Mouse (Mus musculus): ENCODE results near the gene Mylk. TPM values are rescaled to one million over a fixed set of nuclear protein-coding genes. Genes with fewer than 3 reads are reported as not detected.

The Mylk gene
- polyA plus RNA-seq, 1 experiment from 2014 or later, result 3.9 TPM

- WGBS, result 48% methylated on average over 11 of the region's 11 CpGs
- DNase-seq (ENCODE audit: low spot score), result no peak
- Histone ChIP-seq H3K9ac (ENCODE audit: low read length) (no peak overlapping the region), H3K27ac (ENCODE audit: low read depth, low read length) (no peak overlapping the region), H3K4me3 (ENCODE audit: low read depth, low read length) (no peak overlapping the region), H3K27me3 (ENCODE audit: control insufficient read depth, insufficient read depth, low read length) (no peaks in the 10 kb centered on the region), H3K36me3 (ENCODE audit: control insufficient read depth, insufficient read depth, low read length) (no peaks in the 10 kb centered on the region), H3K9me3 (ENCODE audit: control insufficient read depth, low read length) (no peaks in the 10 kb centered on the region), H3K4me2 (ENCODE audit: low read depth, low read length, severe bottlenecking) (no peak overlapping the region), H3K4me1 (replicated peaks; ENCODE audit: control insufficient read depth, insufficient read depth, low read length) (no peaks in the 10 kb centered on the region)
- ATAC-seq (replicated peaks; ENCODE audit: low FRiP score), result no peak
These were observed 239.4 kb downstream of the Mylk start for GRCm38 (mm10) chr16:34984203-34985030.

- 84% methylated on average over 2 of the region's 2 CpGs for WGBS
- ATAC-seq (replicated peaks; ENCODE audit: low FRiP score) (no peak), DNase-seq (ENCODE audit: low spot score) (no peak)
- no peak overlapping the region for H3K4me2 ChIP-seq (ENCODE audit: low read depth, low read length, severe bottlenecking)
- H3K27me3 ChIP-seq (ENCODE audit: control insufficient read depth, insufficient read depth, low read length), result no peaks in the 10 kb centered on the region
- no peaks in the 10 kb centered on the region for H3K9me3 ChIP-seq (ENCODE audit: control insufficient read depth, low read length)
- no peaks in the 10 kb centered on the region for H3K4me1 ChIP-seq (replicated peaks; ENCODE audit: control insufficient read depth, insufficient read depth, low read length)
- H3K4me3 ChIP-seq (ENCODE audit: low read depth, low read length), result no peak overlapping the region
- H3K27ac ChIP-seq (ENCODE audit: low read depth, low read length), result no peak overlapping the region
- no peaks in the 10 kb centered on the region for H3K36me3 ChIP-seq (ENCODE audit: control insufficient read depth, insufficient read depth, low read length)
- no peak overlapping the region for H3K9ac ChIP-seq (ENCODE audit: low read length)
These were observed 240.0 kb downstream of the Mylk start for GRCm38 (mm10) chr16:34985031-34985346.

DNA sequence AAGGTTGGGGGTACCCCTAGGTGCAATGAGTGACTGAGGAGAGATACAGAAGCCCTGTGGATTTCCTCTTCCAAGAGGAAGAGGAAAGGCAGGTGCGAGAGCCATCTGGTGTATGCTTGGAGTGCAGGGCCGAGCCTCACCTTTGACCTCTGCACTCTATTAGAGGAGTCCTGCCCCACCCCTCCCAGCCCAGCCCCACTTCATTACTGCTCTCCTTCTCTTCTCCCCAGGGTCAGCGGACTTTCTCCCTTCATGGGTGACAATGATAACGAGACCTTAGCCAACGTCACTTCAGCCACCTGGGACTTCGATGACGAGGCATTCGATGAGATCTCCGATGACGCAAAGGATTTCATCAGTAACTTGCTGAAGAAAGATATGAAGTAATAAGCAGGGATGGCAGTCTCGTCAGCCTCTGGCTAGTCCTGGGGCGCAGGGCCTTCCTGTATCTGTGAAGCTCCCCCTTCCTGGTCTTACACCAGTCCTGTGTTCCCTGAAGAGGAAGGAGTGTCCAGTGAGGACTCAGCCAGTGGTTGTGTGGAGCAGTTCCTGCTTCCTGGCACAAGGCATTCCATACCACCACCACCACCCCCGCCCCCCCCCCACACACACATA, 241.3 kb downstream of the Mylk start:
- DNase-seq (ENCODE audit: low spot score), result no peak
- no peak for ATAC-seq (replicated peaks; ENCODE audit: low FRiP score)
- WGBS, result 89% methylated on average over 13 of the region's 13 CpGs
- Histone ChIP-seq H3K27ac (ENCODE audit: low read depth, low read length) (no peak overlapping the region), H3K9ac (ENCODE audit: low read length) (no peak overlapping the region), H3K36me3 (ENCODE audit: control insufficient read depth, insufficient read depth, low read length) (no peaks in the 10 kb centered on the region), H3K27me3 (ENCODE audit: control insufficient read depth, insufficient read depth, low read length) (no peaks in the 10 kb centered on the region), H3K4me3 (ENCODE audit: low read depth, low read length) (no peak overlapping the region), H3K9me3 (ENCODE audit: control insufficient read depth, low read length) (no peaks in the 10 kb centered on the region), H3K4me1 (replicated peaks; ENCODE audit: control insufficient read depth, insufficient read depth, low read length) (no peaks in the 10 kb centered on the region), H3K4me2 (ENCODE audit: low read depth, low read length, severe bottlenecking) (no peak overlapping the region)

GRCm38 (mm10) chr16:34991365-34991764, 246.4 kb downstream of the Mylk start:
- no peaks in the 10 kb centered on the region for H3K4me1 ChIP-seq (replicated peaks; ENCODE audit: control insufficient read depth, insufficient read depth, low read length)
- H3K27me3 ChIP-seq (ENCODE audit: control insufficient read depth, insufficient read depth, low read length), result no peaks in the 10 kb centered on the region
- ATAC-seq (replicated peaks; ENCODE audit: low FRiP score), result no peak
- H3K27ac ChIP-seq (ENCODE audit: low read depth, low read length), result no peak overlapping the region
- DNase-seq (ENCODE audit: low spot score), result no peak
- H3K4me2 ChIP-seq (ENCODE audit: low read depth, low read length, severe bottlenecking), result no peak overlapping the region
- WGBS, result 96% methylated on average over 3 of the region's 3 CpGs
- H3K9me3 ChIP-seq (ENCODE audit: control insufficient read depth, low read length), result no peaks in the 10 kb centered on the region
- no peak overlapping the region for H3K4me3 ChIP-seq (ENCODE audit: low read depth, low read length)
- no peak overlapping the region for H3K9ac ChIP-seq (ENCODE audit: low read length)
- H3K36me3 ChIP-seq (ENCODE audit: control insufficient read depth, insufficient read depth, low read length), result no peaks in the 10 kb centered on the region

GRCm38 (mm10) chr16:34992854-34993253, 247.8 kb downstream of the Mylk start:
- Histone ChIP-seq H3K4me3 (ENCODE audit: low read depth, low read length) (no peak overlapping the region), H3K4me1 (replicated peaks; ENCODE audit: control insufficient read depth, insufficient read depth, low read length) (no peaks in the 10 kb centered on the region), H3K4me2 (ENCODE audit: low read depth, low read length, severe bottlenecking) (no peak overlapping the region), H3K27ac (ENCODE audit: low read depth, low read length) (no peak overlapping the region), H3K27me3 (ENCODE audit: control insufficient read depth, insufficient read depth, low read length) (no peaks in the 10 kb centered on the region), H3K9me3 (ENCODE audit: control insufficient read depth, low read length) (no peaks in the 10 kb centered on the region), H3K36me3 (ENCODE audit: control insufficient read depth, insufficient read depth, low read length) (no peaks in the 10 kb centered on the region), H3K9ac (ENCODE audit: low read length) (no peak overlapping the region)
- ATAC-seq (replicated peaks; ENCODE audit: low FRiP score), result no peak
- DNase-seq (ENCODE audit: low spot score), result no peak
- WGBS, result 88% methylated on average over 5 of the region's 5 CpGs

DNA sequence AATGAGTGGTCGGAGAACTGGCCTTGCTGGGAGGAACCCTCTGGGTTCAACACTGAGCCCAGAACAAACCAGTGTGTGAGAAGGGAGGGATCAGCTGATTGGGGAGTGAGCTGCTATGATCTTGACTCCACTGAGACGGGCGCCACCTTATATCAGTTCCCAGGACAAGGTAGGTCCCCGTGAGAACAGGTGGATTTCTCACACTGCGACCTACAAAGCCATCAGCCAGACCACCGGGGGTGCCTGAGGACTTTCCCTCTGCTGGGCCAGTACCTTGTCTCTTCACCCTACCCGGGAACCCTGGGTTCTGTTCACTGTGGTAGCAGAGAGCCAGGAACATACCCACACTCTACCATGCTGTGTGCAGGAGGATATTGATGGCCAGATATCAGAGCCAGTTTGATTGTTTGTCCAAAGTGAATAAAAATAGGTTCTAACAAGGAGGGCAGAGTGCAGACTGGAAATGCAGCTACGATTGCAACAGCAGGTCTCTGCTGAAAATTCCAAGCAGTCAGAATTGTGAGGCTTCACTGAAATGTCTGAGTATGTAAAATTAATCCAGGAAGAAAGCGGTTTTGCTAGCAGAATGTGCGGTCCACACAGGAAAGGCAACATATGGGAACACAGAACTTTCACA, 248.8 kb downstream of the Mylk start:
- Histone ChIP-seq H3K9me3 (ENCODE audit: control insufficient read depth, low read length) (no peaks in the 10 kb centered on the region), H3K9ac (ENCODE audit: low read length) (no peak overlapping the region), H3K36me3 (ENCODE audit: control insufficient read depth, insufficient read depth, low read length) (no peaks in the 10 kb centered on the region), H3K27me3 (ENCODE audit: control insufficient read depth, insufficient read depth, low read length) (no peaks in the 10 kb centered on the region), H3K4me2 (ENCODE audit: low read depth, low read length, severe bottlenecking) (no peak overlapping the region), H3K4me3 (ENCODE audit: low read depth, low read length) (no peak overlapping the region), H3K27ac (ENCODE audit: low read depth, low read length) (no peak overlapping the region), H3K4me1 (replicated peaks; ENCODE audit: control insufficient read depth, insufficient read depth, low read length) (no peaks in the 10 kb centered on the region)
- ATAC-seq (replicated peaks; ENCODE audit: low FRiP score), result no peak
- 93% methylated on average over 10 of the region's 10 CpGs for WGBS
- no peak for DNase-seq (ENCODE audit: low spot score)

- ATAC-seq (replicated peaks; ENCODE audit: low FRiP score) (no peak), DNase-seq (ENCODE audit: low spot score) (no peak)
- Histone ChIP-seq H3K4me2 (ENCODE audit: low read depth, low read length, severe bottlenecking) (no peak overlapping the region), H3K27me3 (ENCODE audit: control insufficient read depth, insufficient read depth, low read length) (no peaks in the 10 kb centered on the region), H3K9me3 (ENCODE audit: control insufficient read depth, low read length) (no peaks in the 10 kb centered on the region), H3K9ac (ENCODE audit: low read length) (no peak overlapping the region), H3K4me1 (replicated peaks; ENCODE audit: control insufficient read depth, insufficient read depth, low read length) (no peaks in the 10 kb centered on the region), H3K36me3 (ENCODE audit: control insufficient read depth, insufficient read depth, low read length) (no peaks in the 10 kb centered on the region), H3K27ac (ENCODE audit: low read depth, low read length) (no peak overlapping the region), H3K4me3 (ENCODE audit: low read depth, low read length) (no peak overlapping the region)
- WGBS, result 77% methylated on average over 9 of the region's 9 CpGs
These were observed 249.7 kb downstream of the Mylk start for GRCm38 (mm10) chr16:34994641-34995141.

GRCm38 (mm10) chr16:34996133-34996532, 251.1 kb downstream of the Mylk start:
- H3K27me3 ChIP-seq (ENCODE audit: control insufficient read depth, insufficient read depth, low read length), result no peaks in the 10 kb centered on the region
- DNase-seq (ENCODE audit: low spot score) (no peak), ATAC-seq (replicated peaks; ENCODE audit: low FRiP score) (no peak)
- WGBS, result 84% methylated on average over 5 of the region's 5 CpGs
- no peak overlapping the region for H3K27ac ChIP-seq (ENCODE audit: low read depth, low read length)
- no peak overlapping the region for H3K4me3 ChIP-seq (ENCODE audit: low read depth, low read length)
- H3K4me1 ChIP-seq (replicated peaks; ENCODE audit: control insufficient read depth, insufficient read depth, low read length), result peaks cover 3% of the 10 kb centered on the region; the same call in 1 of the 2 replicates
- no peak overlapping the region for H3K9ac ChIP-seq (ENCODE audit: low read length)
- no peaks in the 10 kb centered on the region for H3K9me3 ChIP-seq (ENCODE audit: control insufficient read depth, low read length)
- H3K4me2 ChIP-seq (ENCODE audit: low read depth, low read length, severe bottlenecking), result no peak overlapping the region
- no peaks in the 10 kb centered on the region for H3K36me3 ChIP-seq (ENCODE audit: control insufficient read depth, insufficient read depth, low read length)
